Mouse (Mus musculus) intestine, embryonic 16.5 days (tissue): ENCODE data around the gene Galnt7. TPM values are rescaled to one million over a fixed set of nuclear protein-coding genes. Genes with fewer than 3 reads are reported as not detected.

ENCODE experiments used
- ATAC-seq: fragments of 200-750 bp; cut with Nextera tagmentation; 2 replicates; pipeline ENCODE4 v1.8.0; 2017; ENCODE audit warnings: moderate TSS enrichment, moderate library complexity
- H3K27ac ChIP-seq: fragments of 300-500 bp; sonication (generic); 2 replicates; pipeline ENCODE4 v1.5.1; 2014; ENCODE audit warnings: mild to moderate bottlenecking, low read length
- H3K27me3 ChIP-seq: fragments of 300-500 bp; sonication (generic); replicated peaks from 2 replicates; pipeline ENCODE4 v1.6.1; 2014; ENCODE audit warnings: low read length, control low read depth, mixed read lengths; ENCODE audit not compliant: control insufficient read depth, insufficient read depth
- H3K36me3 ChIP-seq: fragments of 300-500 bp; sonication (generic); 2 replicates; pipeline ENCODE4 v1.6.1; 2014; ENCODE audit warnings: low read length, control low read depth; ENCODE audit not compliant: control insufficient read depth, insufficient read depth
- H3K4me1 ChIP-seq: fragments of 300-500 bp; sonication (generic); 2 replicates; pipeline ENCODE4 v1.6.1; 2014; ENCODE audit warnings: low read length, control low read depth, mixed read lengths; ENCODE audit not compliant: control insufficient read depth, insufficient read depth
- H3K4me2 ChIP-seq: fragments of 300-500 bp; sonication (generic); 2 replicates; pipeline ENCODE4 v1.6.1; 2014; ENCODE audit warnings: low read depth, low read length, control low read depth
- H3K4me3 ChIP-seq: fragments of 300-500 bp; sonication (generic); 2 replicates; pipeline ENCODE4 v1.5.1; 2014; ENCODE audit warnings: mild to moderate bottlenecking, low read length
- H3K9ac ChIP-seq: fragments of 300-500 bp; sonication (generic); 2 replicates; pipeline ENCODE4 v1.6.1; 2014; ENCODE audit warnings: low read depth, low read length
- H3K9me3 ChIP-seq: fragments of 300-500 bp; sonication (generic); 2 replicates; pipeline ENCODE4 v1.6.1; 2016; ENCODE audit warnings: low read length, control low read depth; ENCODE audit not compliant: control insufficient read depth
- WGBS: fragments of 180-500 bp; shearing (Covaris S2); extraction: QIAGEN DNeasy Blood & Tissue Kit; methylation state at CpG from one replicate; pipeline ENCODE4 v1.1.7; 2014; 5-methylcytosine and 5-hydroxymethylcytosine counted together
- polyA plus RNA-seq: library from polyadenylated mRNA; unstranded; fragments of >200 nt; fragmentation: Nextera tagmentation; extraction: Ambion mirVana; gene quantifications from 2 replicates; pipeline ENCODE4 v1.2.1, GENCODE M21; 2015

Gene Galnt7
- polyA plus RNA-seq, 1 experiment from 2014 or later = 33.5 TPM

GRCm38 (mm10) chr8:57636698-57637097, 16.1 kb downstream of the Galnt7 start:
- no peak overlapping the region for H3K9ac ChIP-seq
- ATAC-seq = no peak
- no peak overlapping the region for H3K4me3 ChIP-seq
- no peaks in the 10 kb centered on the region for H3K36me3 ChIP-seq
- WGBS = 92% methylated on average over 11 of the region's 11 CpGs
- no peak overlapping the region for H3K4me2 ChIP-seq
- no peaks in the 10 kb centered on the region for H3K27me3 ChIP-seq
- peaks cover 5% of the 10 kb centered on the region; the same call in 1 of the 2 replicates for H3K4me1 ChIP-seq
- no peaks in the 10 kb centered on the region for H3K9me3 ChIP-seq
- H3K27ac ChIP-seq = no peak overlapping the region

DNA sequence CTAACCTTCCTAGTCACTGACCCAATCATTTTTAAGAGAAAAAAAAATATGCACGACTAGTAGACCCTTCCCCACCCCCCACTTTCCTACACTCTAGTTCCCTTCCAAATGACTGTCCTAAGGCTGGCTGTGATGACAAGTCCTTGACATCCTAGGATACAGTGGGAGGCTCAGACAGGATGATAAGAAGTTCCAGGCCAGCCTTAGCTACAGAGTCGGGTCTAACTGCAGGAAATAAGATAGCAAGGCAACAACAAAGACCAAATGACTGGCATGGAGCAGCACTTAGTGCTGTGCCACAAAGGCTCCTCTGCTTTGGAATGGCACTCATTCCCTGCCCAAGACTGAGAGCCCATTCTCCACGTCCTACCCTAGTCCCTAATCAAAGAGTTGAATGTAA, 16.6 kb downstream of the Galnt7 start:
- Histone ChIP-seq H3K4me3 (no peak overlapping the region), H3K27ac (no peak overlapping the region), H3K9ac (no peak overlapping the region), H3K9me3 (no peaks in the 10 kb centered on the region), H3K36me3 (no peaks in the 10 kb centered on the region), H3K4me1 (peaks cover 4% of the 10 kb centered on the region; the same call in 1 of the 2 replicates), H3K27me3 (no peaks in the 10 kb centered on the region), H3K4me2 (no peak overlapping the region)
- no peak for ATAC-seq
- 71% methylated on average over 3 of the region's 3 CpGs for WGBS

GRCm38 (mm10) chr8:57631780-57632179, 21.1 kb downstream of the Galnt7 start:
- Histone ChIP-seq H3K9me3 (no peaks in the 10 kb centered on the region), H3K4me3 (no peak overlapping the region), H3K4me2 (no peak overlapping the region), H3K27me3 (no peaks in the 10 kb centered on the region), H3K4me1 (peaks cover 12% of the 10 kb centered on the region), H3K27ac (no peak overlapping the region), H3K9ac (no peak overlapping the region), H3K36me3 (no peaks in the 10 kb centered on the region)
- ATAC-seq = no peak
- WGBS = 74% methylated on average over 7 of the region's 7 CpGs

GRCm38 (mm10) chr8:57630148-57630547, 22.7 kb downstream of the Galnt7 start:
- no peaks in the 10 kb centered on the region for H3K27me3 ChIP-seq
- 87% methylated on average over 8 of the region's 8 CpGs for WGBS
- H3K36me3 ChIP-seq = no peaks in the 10 kb centered on the region
- H3K4me3 ChIP-seq = no peak overlapping the region
- H3K27ac ChIP-seq = no peak overlapping the region
- H3K9me3 ChIP-seq = no peaks in the 10 kb centered on the region
- no peak for ATAC-seq
- peaks cover 8% of the 10 kb centered on the region; the same call in 1 of the 2 replicates for H3K4me1 ChIP-seq
- H3K4me2 ChIP-seq = no peak overlapping the region
- H3K9ac ChIP-seq = no peak overlapping the region

GRCm38 (mm10) chr8:57628787-57629664, 23.8 kb downstream of the Galnt7 start:
- Histone ChIP-seq H3K36me3 (no peaks in the 10 kb centered on the region), H3K9me3 (no peaks in the 10 kb centered on the region), H3K4me3 (no peak overlapping the region), H3K27me3 (no peaks in the 10 kb centered on the region), H3K4me1 (peaks cover 8% of the 10 kb centered on the region; the same call in 1 of the 2 replicates), H3K27ac (no peak overlapping the region), H3K4me2 (no peak overlapping the region), H3K9ac (no peak overlapping the region)
- 82% methylated on average over 6 of the region's 6 CpGs for WGBS
- ATAC-seq = no peak

GRCm38 (mm10) chr8:57627946-57628786, 24.7 kb downstream of the Galnt7 start:
- H3K4me2 ChIP-seq = no peak overlapping the region
- H3K9me3 ChIP-seq = no peaks in the 10 kb centered on the region
- no peak for ATAC-seq
- no peaks in the 10 kb centered on the region for H3K27me3 ChIP-seq
- 63% methylated on average over 5 of the region's 5 CpGs for WGBS
- no peak overlapping the region for H3K4me3 ChIP-seq
- H3K27ac ChIP-seq = 0 out of 2 replicates have a peak overlapping the region, but pooled peaks have one; percentile 4
- no peaks in the 10 kb centered on the region for H3K36me3 ChIP-seq
- H3K4me1 ChIP-seq = peaks cover 8% of the 10 kb centered on the region; the same call in 1 of the 2 replicates
- H3K9ac ChIP-seq = no peak overlapping the region

DNA sequence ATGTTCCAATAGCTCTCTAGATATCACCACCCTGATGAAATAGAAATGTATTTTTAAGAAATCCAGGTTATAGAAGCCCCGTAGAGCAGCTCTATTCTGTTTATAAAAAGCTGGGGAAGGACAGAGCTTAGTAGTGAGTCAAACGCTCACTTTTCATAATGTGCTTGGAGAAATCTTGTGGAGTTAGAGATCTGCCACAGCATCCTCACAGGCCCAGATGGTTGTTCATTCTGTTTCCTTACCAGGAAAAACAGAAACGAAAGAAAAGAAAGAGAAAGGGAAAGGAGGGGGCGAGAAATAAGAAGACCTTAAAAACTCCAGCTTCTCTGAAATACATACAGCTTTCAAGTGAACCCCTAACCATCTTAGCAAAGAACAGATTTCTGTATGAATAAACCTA, 28.9 kb downstream of the Galnt7 start:
- Histone ChIP-seq H3K9me3 (no peaks in the 10 kb centered on the region), H3K4me1 (peaks cover 11% of the 10 kb centered on the region; the same call in 1 of the 2 replicates), H3K27me3 (no peaks in the 10 kb centered on the region), H3K36me3 (no peaks in the 10 kb centered on the region), H3K4me2 (no peak overlapping the region), H3K27ac (no peak overlapping the region), H3K9ac (no peak overlapping the region), H3K4me3 (no peak overlapping the region)
- no peak for ATAC-seq
- WGBS = 81% methylated on average over 4 of the region's 4 CpGs

DNA sequence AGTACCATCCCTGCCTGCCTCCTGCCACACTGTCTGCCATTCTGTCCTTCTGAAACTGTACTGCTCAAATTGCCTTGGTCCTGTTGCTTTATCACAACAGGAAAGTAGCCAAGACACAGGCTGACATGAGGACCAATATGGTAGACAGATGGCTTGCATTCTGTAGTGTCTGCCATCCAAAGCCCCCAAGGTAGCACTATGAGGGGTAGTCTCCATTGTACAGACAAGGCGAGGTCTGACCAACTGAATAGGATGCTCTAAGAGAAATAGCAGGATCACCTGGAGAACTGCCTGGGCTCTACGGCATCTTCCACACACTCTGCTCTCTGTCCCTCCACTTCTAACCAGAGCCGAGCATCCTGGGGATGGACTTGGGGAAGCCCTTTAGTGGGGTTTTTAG, 29.8 kb downstream of the Galnt7 start:
- Histone ChIP-seq H3K36me3 (no peaks in the 10 kb centered on the region), H3K4me3 (no peak overlapping the region), H3K27me3 (no peaks in the 10 kb centered on the region), H3K9me3 (no peaks in the 10 kb centered on the region), H3K4me1 (peaks cover 7% of the 10 kb centered on the region; the same call in 1 of the 2 replicates), H3K27ac (no peak overlapping the region), H3K4me2 (no peak overlapping the region), H3K9ac (no peak overlapping the region)
- no peak for ATAC-seq
- WGBS = 89% methylated on average over 3 of the region's 3 CpGs

DNA sequence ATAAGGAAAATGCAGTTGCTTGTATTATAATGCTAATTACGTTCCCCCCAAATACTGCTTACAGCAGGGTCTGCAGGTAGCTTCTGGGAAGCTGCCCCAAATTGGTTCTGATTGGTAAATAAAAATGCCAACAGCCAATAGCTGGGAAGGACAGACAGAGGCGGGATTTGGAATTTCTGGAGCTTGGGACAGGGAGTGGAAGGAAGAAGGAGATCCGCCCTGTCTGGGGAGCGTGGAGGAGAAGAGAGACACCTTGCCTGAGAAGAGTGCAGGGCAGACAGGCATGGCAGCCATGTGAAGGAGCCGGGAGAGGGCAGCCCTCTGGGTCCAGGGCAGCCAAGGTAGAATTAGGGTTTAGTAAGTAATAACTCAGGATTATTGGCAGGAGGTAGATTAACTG, 35.9 kb downstream of the Galnt7 start:
- WGBS = 69% methylated on average over 5 of the region's 5 CpGs
- no peak overlapping the region for H3K27ac ChIP-seq
- H3K4me2 ChIP-seq = no peak overlapping the region
- ATAC-seq = no peak
- H3K4me1 ChIP-seq = 0 out of 2 replicates have a peak, but pooled peaks cover 5% of the 10 kb centered on the region
- H3K9me3 ChIP-seq = no peaks in the 10 kb centered on the region
- no peaks in the 10 kb centered on the region for H3K27me3 ChIP-seq
- H3K9ac ChIP-seq = no peak overlapping the region
- H3K4me3 ChIP-seq = no peak overlapping the region
- no peaks in the 10 kb centered on the region for H3K36me3 ChIP-seq
